Mouse (Mus musculus): Measurements from ENCODE around the gene Entpd7. TPM values are rescaled to one million over a fixed set of nuclear protein-coding genes. Genes with fewer than 3 reads are reported as not detected.

The Entpd7 gene
- polyA plus RNA-seq, 1 experiment = 4.4 TPM

DNA sequence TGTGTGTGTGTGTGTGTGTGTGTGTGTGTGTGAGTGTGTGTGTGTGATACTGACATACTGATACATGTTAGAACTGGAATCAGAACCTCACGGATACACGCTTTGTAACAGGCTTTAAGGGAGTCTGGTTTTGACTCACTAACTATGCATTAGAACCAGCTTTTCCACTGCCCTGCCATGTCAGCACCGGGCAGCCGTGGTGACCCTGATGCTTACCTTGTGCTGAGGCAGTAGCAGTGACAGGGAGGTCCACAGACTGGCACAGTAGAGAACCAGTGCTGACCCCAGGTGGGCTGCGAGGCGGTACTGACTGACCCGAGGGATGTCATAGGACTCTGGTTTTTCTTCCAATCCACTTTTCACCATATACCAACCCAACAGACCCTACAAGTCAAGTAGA, 53.9 kb downstream of the Entpd7 start:
- no peaks in the 10 kb centered on the region for H3K4me1 ChIP-seq (ENCODE audit: control insufficient read depth, insufficient read depth, low read length)
- WGBS = 86% methylated on average over 7 of the region's 7 CpGs
- H3K4me3 ChIP-seq (replicated peaks; ENCODE audit: control insufficient read depth, low read depth, low read length) = no peak overlapping the region
- no peak overlapping the region for H3K27ac ChIP-seq (ENCODE audit: control insufficient read depth, insufficient read depth, low read depth, low read length, poor library complexity)
- TF ChIP-seq CTCF (IDR thresholded peaks at IDR 0.05; ENCODE audit: control insufficient read depth, insufficient read depth, low read length) (no peak), POLR2A (IDR thresholded peaks at IDR 0.05; ENCODE audit: borderline replicate concordance, control insufficient read depth, low read depth, low read length) (no peak)

- no peak for TF ChIP-seq POLR2A (IDR thresholded peaks at IDR 0.05; ENCODE audit: borderline replicate concordance, control insufficient read depth, low read depth, low read length)
- TF ChIP-seq CTCF (IDR thresholded peaks at IDR 0.05; ENCODE audit: control insufficient read depth, insufficient read depth, low read length) = no peak
- no peaks in the 10 kb centered on the region for H3K4me1 ChIP-seq (ENCODE audit: control insufficient read depth, insufficient read depth, low read length)
- H3K4me3 ChIP-seq (replicated peaks; ENCODE audit: control insufficient read depth, low read depth, low read length) = no peak overlapping the region
- H3K27ac ChIP-seq (ENCODE audit: control insufficient read depth, insufficient read depth, low read depth, low read length, poor library complexity) = no peak overlapping the region
- WGBS = 65% methylated on average over 3 of the region's 3 CpGs
Measured at GRCm38 (mm10) chr19:43745740-43746139, 56.3 kb downstream of the Entpd7 start.

DNA sequence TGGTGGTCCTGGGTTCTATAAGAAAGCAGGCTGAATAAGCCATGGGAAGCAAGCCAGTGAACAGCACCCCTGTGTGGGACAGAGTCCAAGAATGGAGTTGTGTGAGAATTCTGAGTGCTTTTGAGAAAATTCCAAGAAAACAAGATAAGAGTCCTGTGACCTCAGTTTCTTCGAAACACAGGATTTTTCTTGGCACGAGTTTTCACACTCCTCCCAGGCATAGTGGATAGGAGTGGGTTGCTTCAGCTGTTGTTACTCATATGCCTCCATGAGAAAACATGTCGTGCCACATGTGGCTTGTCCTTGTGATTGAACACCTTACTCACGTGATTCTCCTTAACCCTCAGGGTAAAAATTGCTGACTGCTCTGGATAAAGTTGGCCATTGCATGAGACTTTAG, 58.4 kb downstream of the Entpd7 start:
- Histone ChIP-seq H3K4me1 (ENCODE audit: control insufficient read depth, insufficient read depth, low read length) (no peaks in the 10 kb centered on the region; the same call in none of the 2 replicates), H3K27ac (ENCODE audit: control insufficient read depth, insufficient read depth, low read depth, low read length, poor library complexity) (no peak overlapping the region), H3K4me3 (replicated peaks; ENCODE audit: control insufficient read depth, low read depth, low read length) (no peak overlapping the region)
- WGBS = 85% methylated on average over 4 of the region's 4 CpGs
- TF ChIP-seq POLR2A (IDR thresholded peaks at IDR 0.05; ENCODE audit: borderline replicate concordance, control insufficient read depth, low read depth, low read length) (no peak), CTCF (IDR thresholded peaks at IDR 0.05; ENCODE audit: control insufficient read depth, insufficient read depth, low read length) (no peak)

DNA sequence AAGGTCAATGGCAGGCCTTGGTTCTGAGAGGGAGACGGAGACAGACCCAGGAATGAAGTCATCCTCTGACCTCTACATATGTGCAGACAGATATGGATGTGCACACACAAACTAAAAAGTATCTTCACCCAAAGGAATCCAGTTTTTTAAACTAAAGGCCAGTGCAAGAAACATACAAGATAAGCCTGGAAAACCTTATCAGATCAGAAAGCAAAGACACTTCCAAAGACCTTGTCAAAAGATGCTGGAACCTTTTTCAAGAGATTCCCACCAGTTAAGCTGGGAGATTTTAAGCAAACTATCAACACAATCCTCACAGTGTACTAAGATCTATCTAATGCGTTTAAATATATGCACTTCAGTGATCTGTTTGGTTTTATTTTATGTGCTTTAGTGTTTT, 60.5 kb downstream of the Entpd7 start:
- H3K4me1 ChIP-seq (ENCODE audit: control insufficient read depth, insufficient read depth, low read length) = no peaks in the 10 kb centered on the region; the same call in none of the 2 replicates
- H3K27ac ChIP-seq (ENCODE audit: control insufficient read depth, insufficient read depth, low read depth, low read length, poor library complexity) = no peak overlapping the region
- 99% methylated on average over 2 of the region's 2 CpGs for WGBS
- H3K4me3 ChIP-seq (replicated peaks; ENCODE audit: control insufficient read depth, low read depth, low read length) = no peak overlapping the region
- TF ChIP-seq CTCF (IDR thresholded peaks at IDR 0.05; ENCODE audit: control insufficient read depth, insufficient read depth, low read length) = no peak
- TF ChIP-seq POLR2A (IDR thresholded peaks at IDR 0.05; ENCODE audit: borderline replicate concordance, control insufficient read depth, low read depth, low read length) = no peak

DNA sequence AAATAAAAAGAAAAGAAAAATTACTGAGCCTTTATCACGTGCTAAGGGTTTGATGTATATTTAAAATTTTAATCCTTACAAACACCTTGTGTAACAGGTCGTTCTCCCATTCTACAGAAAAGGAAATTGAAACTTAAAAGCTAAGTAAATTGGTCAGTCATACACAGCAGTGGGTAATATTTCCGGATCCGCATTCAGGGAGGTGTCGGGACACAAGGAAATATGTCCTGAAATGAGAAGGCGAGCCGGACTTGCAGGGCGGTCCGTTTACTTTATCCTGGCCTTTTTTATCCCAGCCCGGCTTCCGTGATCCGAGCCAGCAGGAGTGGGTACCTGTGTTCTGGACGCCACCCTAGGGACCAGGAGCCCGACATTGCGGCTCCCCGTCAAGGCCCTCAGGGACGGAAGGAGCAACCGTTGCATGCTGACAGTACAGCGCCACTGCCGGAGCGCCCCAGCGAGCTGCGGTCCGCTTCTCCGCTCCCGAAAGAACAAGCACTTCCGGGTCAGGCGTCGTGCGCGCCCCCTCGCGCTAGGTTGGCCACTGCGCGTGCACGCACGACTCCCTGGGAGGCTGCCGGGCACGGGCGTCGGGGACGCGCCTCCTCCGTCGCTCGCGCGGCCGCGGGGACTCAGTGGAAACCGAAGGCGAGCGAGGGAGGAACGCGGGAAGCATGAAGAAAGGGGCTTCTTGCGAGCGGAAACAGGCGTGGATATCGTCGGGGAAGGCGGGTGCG, 63.2 kb downstream of the Entpd7 start, which contains the start of the genes Cutc and Cox15:
Gene Cutc (plus strand): TSS at position 508 of the 737 bp plus-strand sequence.
Gene Cox15 (minus strand): TSS at position 512 of the 737 bp plus-strand sequence.
- under 1% methylated on average over 62 of the region's 62 CpGs for WGBS
- Histone ChIP-seq H3K27ac (ENCODE audit: control insufficient read depth, insufficient read depth, low read depth, low read length, poor library complexity) (peak within 1 kb of the TSS; percentile 98), H3K4me1 (ENCODE audit: control insufficient read depth, insufficient read depth, low read length) (no peaks in the 10 kb centered on the region; the same call in none of the 2 replicates), H3K4me3 (replicated peaks; ENCODE audit: control insufficient read depth, low read depth, low read length) (peak within 1 kb of the TSS; percentile 86)
- peak; percentile 96 for TF ChIP-seq POLR2A (IDR thresholded peaks at IDR 0.05; ENCODE audit: borderline replicate concordance, control insufficient read depth, low read depth, low read length)
- TF ChIP-seq CTCF (IDR thresholded peaks at IDR 0.05; ENCODE audit: control insufficient read depth, insufficient read depth, low read length) = no peak; the same call in 1 of the 2 replicates

GRCm38 (mm10) chr19:43753226-43753835, 63.9 kb downstream of the Entpd7 start:
- Histone ChIP-seq H3K4me1 (ENCODE audit: control insufficient read depth, insufficient read depth, low read length) (no peaks in the 10 kb centered on the region; the same call in none of the 2 replicates), H3K27ac (ENCODE audit: control insufficient read depth, insufficient read depth, low read depth, low read length, poor library complexity) (peak overlapping the region; percentile 98), H3K4me3 (replicated peaks; ENCODE audit: control insufficient read depth, low read depth, low read length) (peak overlapping the region; percentile 86)
- WGBS = under 1% methylated on average over 23 of the region's 24 CpGs
- TF ChIP-seq POLR2A (IDR thresholded peaks at IDR 0.05; ENCODE audit: borderline replicate concordance, control insufficient read depth, low read depth, low read length) (no peak), CTCF (IDR thresholded peaks at IDR 0.05; ENCODE audit: control insufficient read depth, insufficient read depth, low read length) (peak; percentile 91)

- Histone ChIP-seq H3K4me3 (replicated peaks; ENCODE audit: control insufficient read depth, low read depth, low read length) (no peak overlapping the region), H3K4me1 (ENCODE audit: control insufficient read depth, insufficient read depth, low read length) (no peaks in the 10 kb centered on the region; the same call in none of the 2 replicates), H3K27ac (ENCODE audit: control insufficient read depth, insufficient read depth, low read depth, low read length, poor library complexity) (no peak overlapping the region)
- TF ChIP-seq CTCF (IDR thresholded peaks at IDR 0.05; ENCODE audit: control insufficient read depth, insufficient read depth, low read length) (no peak), POLR2A (IDR thresholded peaks at IDR 0.05; ENCODE audit: borderline replicate concordance, control insufficient read depth, low read depth, low read length) (no peak)
- 71% methylated on average over 2 of the region's 2 CpGs for WGBS
Measured at GRCm38 (mm10) chr19:43754237-43754636, 64.8 kb downstream of the Entpd7 start.

DNA sequence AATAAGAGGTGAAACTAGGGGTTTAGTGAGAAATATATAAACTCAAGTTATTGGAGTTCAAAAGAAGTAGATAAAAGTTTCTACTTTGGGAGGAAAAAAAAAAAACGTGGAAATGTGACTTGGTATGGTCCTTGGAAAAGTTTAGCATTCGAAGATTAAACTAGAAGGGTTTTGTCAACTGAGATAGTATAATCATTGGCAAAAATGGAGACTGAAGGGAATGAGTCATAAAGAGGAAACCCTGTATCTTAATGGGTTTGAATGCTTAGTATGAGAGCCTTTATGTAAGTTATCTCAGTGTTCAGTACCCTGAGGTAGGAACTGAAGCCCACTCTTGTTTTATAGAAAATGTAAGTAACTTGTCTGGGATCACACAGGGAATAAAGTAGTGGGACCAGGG, 65.4 kb downstream of the Entpd7 start:
- H3K27ac ChIP-seq (ENCODE audit: control insufficient read depth, insufficient read depth, low read depth, low read length, poor library complexity) = no peak overlapping the region
- TF ChIP-seq POLR2A (IDR thresholded peaks at IDR 0.05; ENCODE audit: borderline replicate concordance, control insufficient read depth, low read depth, low read length) (no peak), CTCF (IDR thresholded peaks at IDR 0.05; ENCODE audit: control insufficient read depth, insufficient read depth, low read length) (no peak)
- no peak overlapping the region for H3K4me3 ChIP-seq (replicated peaks; ENCODE audit: control insufficient read depth, low read depth, low read length)
- no peaks in the 10 kb centered on the region; the same call in none of the 2 replicates for H3K4me1 ChIP-seq (ENCODE audit: control insufficient read depth, insufficient read depth, low read length)
- 75% methylated on average over 2 of the region's 2 CpGs for WGBS
